Mouse (Mus musculus): ENCODE results near the gene Gm4498.
"Not testable (repeated sequence)": the region's sequence is repeated elsewhere in the genome, so short reads cannot be mapped to it uniquely, and the experiment has no call there.

The Gm4498 gene

DNA sequence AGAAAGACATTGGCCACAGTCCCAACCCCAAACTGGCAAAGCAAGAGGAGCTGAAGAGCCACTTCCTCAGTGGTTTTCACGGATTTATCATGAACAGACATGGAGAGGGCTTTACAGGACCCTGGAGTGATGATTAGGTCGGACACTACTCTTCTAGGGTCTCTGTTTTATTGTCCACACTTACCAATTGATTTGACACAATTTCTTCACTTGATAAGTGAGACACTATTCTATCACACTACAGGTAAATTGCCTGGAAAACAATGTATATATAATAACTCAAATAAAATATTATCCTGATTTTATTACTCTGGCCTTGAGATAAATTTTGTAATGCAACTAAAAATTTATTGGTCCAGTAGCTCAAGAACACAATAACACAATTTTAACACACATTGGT, at the start of gene Gm4498:
Gm4498 (minus strand) TSS at position 101 of the 400 bp plus-strand sequence.
- in situ Hi-C loops (cut with MboI) = not testable (repeated sequence)

DNA sequence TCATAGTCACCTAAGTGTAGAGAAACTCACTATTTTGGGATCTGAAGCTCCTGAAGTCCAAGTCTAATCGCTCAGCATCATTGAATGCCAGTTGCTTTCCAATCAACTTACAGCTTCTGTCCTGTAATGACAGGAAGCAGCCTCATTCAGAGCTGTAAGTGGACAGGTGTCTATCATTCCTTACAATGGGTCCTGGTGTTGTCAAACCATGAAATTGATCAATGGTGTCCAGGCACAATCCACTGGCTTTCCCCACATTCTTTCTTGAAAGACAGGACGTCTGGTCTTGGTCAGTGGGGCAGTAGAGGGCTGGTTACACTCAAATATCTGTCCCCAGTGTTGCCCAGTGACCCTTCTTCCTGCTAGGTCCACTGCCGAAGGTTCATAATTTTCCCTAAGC, 29.1 kb upstream of the Gm4498 start, which contains the start of gene Gm5890:
Gm5890 (minus strand) TSS at position 101 of the 400 bp plus-strand sequence.
- in situ Hi-C loops (cut with MboI) = not testable (repeated sequence)

GRCm38 (mm10) chr7:20205507-20205906, 28.1 kb downstream of the Gm4498 start, which contains the start of gene Gm6164:
Gene Gm6164, minus strand, starts transcription at chr7:20205607.
- in situ Hi-C loops (cut with MboI) = not testable (repeated sequence)

DNA sequence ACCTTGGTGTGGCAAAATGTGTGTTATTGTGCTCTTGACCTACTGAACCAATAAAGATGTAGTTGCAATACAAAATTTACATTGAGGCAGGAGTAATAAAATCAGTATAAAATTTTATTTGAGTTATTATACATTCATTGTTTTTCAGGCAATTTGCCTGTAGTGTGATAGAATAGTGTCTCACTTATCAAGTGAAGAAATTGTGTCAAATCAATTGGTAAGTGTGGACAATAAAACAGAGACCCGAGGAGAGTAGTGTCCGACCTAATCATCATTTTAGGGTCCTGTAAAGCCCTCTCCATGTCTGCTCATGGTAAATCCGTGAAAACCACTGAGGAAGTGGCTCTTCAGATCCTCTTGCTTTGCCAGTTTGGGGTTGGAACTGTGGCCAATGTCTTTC, 40.2 kb downstream of the Gm4498 start, which contains the start of gene Vmn1r95:
Vmn1r95 (plus strand) TSS at position 301 of the 400 bp plus-strand sequence.
- in situ Hi-C loops (cut with MboI) = not testable (repeated sequence)

Data from mature B cell (primary cell).